Mouse (Mus musculus) common myeloid progenitor, adult 5-6 weeks (primary cell): Measurements from ENCODE around the gene Mrpl24. TPM values are rescaled to one million over a fixed set of nuclear protein-coding genes. Genes with fewer than 3 reads are reported as not detected.

Experiments used
- ATAC-seq: replicated peaks from 2 replicates; pipeline ENCODE4 v1.8.0; 2016; ENCODE audit warnings: low read depth, mild to moderate bottlenecking, moderate TSS enrichment, inconsistent platforms; ENCODE audit not compliant: poor library complexity, severe bottlenecking
- total RNA-seq: library from RNA; stranded (forward); fragments of 200-1000, 187-1606 nt; gene quantifications from 2 replicates; pipeline ENCODE4 v1.2.3, GENCODE M21; 2017

The Mrpl24 gene
- total RNA-seq, 1 experiment from 2014 or later, result 121 TPM

DNA sequence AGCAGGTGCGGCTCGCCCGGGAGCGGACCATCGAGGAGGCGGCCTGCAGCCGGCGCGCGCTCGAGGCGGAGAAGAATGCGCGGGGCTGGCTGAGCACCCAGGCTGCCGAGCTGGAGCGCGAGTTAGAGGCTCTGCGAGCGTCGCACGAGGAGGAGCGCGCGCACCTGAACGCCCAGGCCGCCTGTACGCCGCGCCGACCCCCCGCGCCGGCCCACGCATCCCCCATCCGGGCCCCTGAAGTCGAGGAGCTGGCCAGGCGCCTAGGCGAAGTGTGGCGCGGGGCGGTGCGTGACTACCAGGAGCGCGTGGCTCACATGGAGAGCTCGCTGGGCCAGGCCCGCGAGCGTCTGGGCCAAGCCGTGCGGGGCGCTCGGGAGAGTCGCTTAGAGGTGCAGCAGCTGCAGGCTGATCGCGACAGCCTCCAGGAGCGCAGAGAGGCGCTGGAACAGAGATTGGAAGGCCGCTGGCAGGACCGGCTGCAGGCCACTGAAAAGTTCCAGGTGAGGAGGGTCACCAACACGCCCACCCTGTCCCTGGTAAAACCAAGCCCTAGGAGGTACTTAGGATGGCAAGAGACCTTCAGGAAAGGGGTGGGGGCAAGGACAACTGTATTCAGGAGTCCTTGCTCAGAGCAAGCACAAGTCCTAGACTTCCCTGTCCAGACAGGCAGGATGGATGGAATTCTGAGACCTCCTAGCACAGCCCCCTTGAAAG lies 52.3 kb downstream of the Mrpl24 start:
- ATAC-seq, result no peak

DNA sequence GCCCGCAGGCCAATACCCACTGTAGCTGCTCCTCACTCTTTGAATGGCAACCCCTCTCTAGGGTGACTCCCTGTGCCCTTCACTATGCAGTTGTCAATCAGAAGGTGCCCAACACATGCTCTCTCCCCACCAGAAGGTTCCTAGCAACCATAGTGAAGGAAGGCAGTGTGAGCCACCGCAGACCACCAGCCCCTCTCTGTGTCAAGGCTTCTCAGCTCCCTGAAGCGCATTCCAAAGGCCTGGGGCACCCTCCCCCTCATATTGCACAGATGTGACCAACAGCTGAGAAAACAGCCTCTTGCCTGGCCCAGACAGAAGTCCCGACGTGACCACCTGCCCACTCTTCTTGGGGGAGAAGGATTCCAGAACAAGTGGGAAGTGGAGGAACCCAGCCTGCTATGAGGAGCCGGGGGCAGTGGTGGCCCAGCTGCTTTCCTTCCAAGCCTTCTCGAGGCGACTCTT lies 52.9 kb downstream of the Mrpl24 start:
- ATAC-seq, result no peak

DNA sequence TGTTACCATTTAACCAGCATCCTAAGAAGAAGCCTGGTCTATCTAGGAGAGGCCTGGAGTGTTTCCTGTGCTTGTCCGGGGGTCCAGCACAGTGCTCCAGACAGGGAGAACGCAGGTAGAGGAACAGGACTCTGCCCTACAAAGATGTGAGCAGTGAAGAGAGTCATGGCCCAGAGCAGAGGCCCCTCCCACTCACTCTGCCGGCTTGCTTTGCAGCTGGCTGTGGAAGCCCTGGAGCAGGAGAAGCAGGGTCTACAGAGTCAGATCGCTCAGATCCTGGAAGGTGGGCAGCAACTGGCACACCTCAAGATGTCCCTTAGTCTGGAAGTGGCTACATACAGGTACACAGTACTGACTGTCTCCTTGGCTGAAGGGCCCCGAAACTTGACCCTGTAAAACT lies 53.5 kb downstream of the Mrpl24 start:
- no peak for ATAC-seq

Other genes starting within 250 kb of the Mrpl24 start
- gene Lrrc71, start 170.9 kb upstream of the Mrpl24 start, total RNA-seq, result 0.23 TPM in 1 of 2 replicates, not detected in the other
- gene Ntrk1, start 124.3 kb upstream of the Mrpl24 start, total RNA-seq, result not detected in 2 replicates
- not detected in 2 replicates for gene Insrr, start 122.6 kb upstream of the Mrpl24 start, total RNA-seq
- gene Pear1, start 95.2 kb upstream of the Mrpl24 start, total RNA-seq, result 6.8 and 9.6 TPM in 2 replicates
- 0.59 TPM in 1 of 2 replicates, not detected in the other for gene Sh2d2a, start 72.8 kb upstream of the Mrpl24 start, total RNA-seq
- 31.6 and 42.4 TPM in 2 replicates for gene Prcc, start 33.9 kb upstream of the Mrpl24 start, total RNA-seq
- gene Hdgf, start 13.2 kb upstream of the Mrpl24 start, total RNA-seq, result 529 and 635 TPM in 2 replicates
- 50.2 and 56.6 TPM in 2 replicates for gene Isg20l2, start 10.8 kb downstream of the Mrpl24 start, total RNA-seq
- gene Rrnad1, start 11.2 kb downstream of the Mrpl24 start, total RNA-seq, result 11.3 and 13.5 TPM in 2 replicates
- 2.0 TPM in 1 of 2 replicates, not detected in the other for gene Crabp2, start 29.2 kb downstream of the Mrpl24 start, total RNA-seq
- 0.09 TPM in 1 of 2 replicates, not detected in the other for gene Nes, start 51.6 kb downstream of the Mrpl24 start, total RNA-seq
- gene Bcan, start 80.7 kb downstream of the Mrpl24 start, total RNA-seq, result not detected in 2 replicates
- gene Hapln2, start 108.1 kb downstream of the Mrpl24 start, total RNA-seq, result not detected in 2 replicates
- 49.9 and 65.8 TPM in 2 replicates for gene Gpatch4, start 123.6 kb downstream of the Mrpl24 start, total RNA-seq
- gene Naxe, start 139.0 kb downstream of the Mrpl24 start, total RNA-seq, result 29.6 and 33.9 TPM in 2 replicates
- not detected in 2 replicates for gene Ttc24, start 158.8 kb downstream of the Mrpl24 start, total RNA-seq
- 13.5 and 17.2 TPM in 2 replicates for gene Iqgap3, start 162.5 kb downstream of the Mrpl24 start, total RNA-seq
- 32.2 and 46.4 TPM in 2 replicates for gene Mef2d, start 222.9 kb downstream of the Mrpl24 start, total RNA-seq